Mouse (Mus musculus) Muller cell, postnatal 12 days (primary cell): ENCODE data around the gene Aplnr.

ENCODE experiments used
- DNase-seq: peaks from one replicate; pipeline ENCODE4 v3.0.0-alpha.2; 2015; ENCODE audit errors: inconsistent ontology term

Aplnr gene

GRCm38 (mm10) chr2:85178139-85178800 is 42.2 kb downstream of the Aplnr start:
- DNase-seq: no peak

GRCm38 (mm10) chr2:85187582-85188151 is 51.6 kb downstream of the Aplnr start:
- no peak for DNase-seq
